Mouse (Mus musculus) limb, embryonic 12.5 days (tissue): Measurements from ENCODE around the gene Mis18a. TPM values are rescaled to one million over a fixed set of nuclear protein-coding genes. Genes with fewer than 3 reads are reported as not detected.

Source experiments
- ATAC-seq: fragments of 200-750 bp; cut with Nextera tagmentation; 2 replicates; pipeline ENCODE4 v1.8.0; 2017; ENCODE audit warnings: low read depth, moderate TSS enrichment; ENCODE audit not compliant: insufficient number of reproducible peaks, insufficient read depth, low FRiP score, low TSS enrichment
- H3K27ac ChIP-seq: fragments of 300-500 bp; sonication (generic); 2 replicates; pipeline ENCODE4 v1.5.1; 2016; ENCODE audit warnings: mild to moderate bottlenecking, moderate library complexity
- H3K27me3 ChIP-seq: fragments of 300-500 bp; sonication (generic); 2 replicates; pipeline ENCODE4 v1.6.1; 2016; ENCODE audit warnings: mild to moderate bottlenecking, moderate library complexity
- H3K36me3 ChIP-seq: fragments of 300-500 bp; sonication (generic); 2 replicates; pipeline ENCODE4 v1.6.1; 2016; ENCODE audit warnings: mild to moderate bottlenecking, moderate library complexity
- H3K4me1 ChIP-seq: fragments of 300-500 bp; sonication (generic); replicated peaks from 2 replicates; pipeline ENCODE4 v1.6.1; 2016
- H3K4me2 ChIP-seq: fragments of 300-500 bp; sonication (generic); 2 replicates; pipeline ENCODE4 v1.6.1; 2016; ENCODE audit warnings: mild to moderate bottlenecking, moderate library complexity
- H3K4me3 ChIP-seq: fragments of 300-500 bp; sonication (generic); replicated peaks from 2 replicates; pipeline ENCODE4 v1.5.1; 2016; ENCODE audit warnings: mild to moderate bottlenecking
- H3K9ac ChIP-seq: fragments of 300-500 bp; sonication (generic); replicated peaks from 2 replicates; pipeline ENCODE4 v1.6.1; 2016; ENCODE audit warnings: mild to moderate bottlenecking, moderate library complexity
- H3K9me3 ChIP-seq: fragments of 300-500 bp; sonication (generic); 2 replicates; pipeline ENCODE4 v1.6.1; 2016; ENCODE audit warnings: mild to moderate bottlenecking, moderate library complexity
- WGBS: fragments of 180-500 bp; shearing (Covaris S2); methylation state at CpG from one replicate; pipeline ENCODE4 v1.1.7; 2016; 5-methylcytosine and 5-hydroxymethylcytosine counted together
- polyA plus RNA-seq: library from polyadenylated mRNA; unstranded; fragments of >200 nt; fragmentation: Nextera tagmentation; extraction: Ambion mirVana; gene quantifications from 2 replicates; pipeline ENCODE4 v1.2.1, GENCODE M21; 2016

The Mis18a gene
- 79.7 and 85.3 TPM in 2 replicates for polyA plus RNA-seq

- Histone ChIP-seq H3K9me3 (no peaks in the 10 kb centered on the region), H3K27ac (peak within 1 kb of the TSS; percentile 87), H3K27me3 (no peaks in the 10 kb centered on the region), H3K36me3 (peaks cover 22% of the 10 kb centered on the region), H3K9ac (peak within 1 kb of the TSS; percentile 79), H3K4me3 (peak within 1 kb of the TSS; percentile 88), H3K4me2 (peak within 1 kb of the TSS; percentile 99), H3K4me1 (peaks cover 10% of the 10 kb centered on the region)
- WGBS = under 1% methylated on average over 53 of the region's 53 CpGs
- peak; percentile 91 for ATAC-seq
Measured at GRCm38 (mm10) chr16:90727233-90728115, at the start of gene Mis18a. Gene Mis18a (minus strand): TSS chr16:90727404.

DNA sequence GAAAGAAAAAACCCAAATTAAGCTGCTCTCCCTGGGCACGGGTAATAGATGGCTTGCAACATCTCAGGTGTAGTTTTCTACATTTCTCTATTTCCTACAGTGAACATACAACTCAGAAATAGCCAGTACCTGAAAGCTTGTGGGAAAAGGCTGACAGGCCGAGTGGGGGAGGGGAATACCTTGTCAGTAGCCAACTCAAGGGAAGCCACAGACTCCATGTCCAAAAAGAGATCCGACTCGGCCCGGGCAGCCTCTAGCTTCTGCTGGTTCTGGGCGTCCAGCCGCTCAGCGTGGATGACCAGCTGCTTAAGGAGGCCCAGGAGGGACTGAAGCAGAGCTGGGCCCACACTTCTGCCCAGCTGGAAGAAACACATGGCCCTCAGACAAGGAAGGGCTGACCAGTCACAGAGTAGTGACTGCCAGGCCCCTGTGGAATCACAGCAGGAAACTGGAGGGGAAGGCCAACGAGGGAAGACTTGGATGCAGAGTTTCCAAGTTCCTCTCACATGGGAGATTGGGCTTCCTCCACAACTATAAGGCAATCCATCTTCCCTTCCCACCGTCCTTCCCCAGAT is 48.8 kb upstream of the Mis18a start:
- WGBS = 79% methylated on average over 10 of the region's 10 CpGs
- Histone ChIP-seq H3K27ac (no peak overlapping the region), H3K4me1 (no peaks in the 10 kb centered on the region), H3K27me3 (no peaks in the 10 kb centered on the region), H3K36me3 (peaks cover 100% of the 10 kb centered on the region), H3K4me3 (no peak overlapping the region), H3K9me3 (no peaks in the 10 kb centered on the region), H3K4me2 (no peak overlapping the region), H3K9ac (no peak overlapping the region)
- ATAC-seq = no peak

- no peak overlapping the region for H3K4me3 ChIP-seq
- no peaks in the 10 kb centered on the region for H3K4me1 ChIP-seq
- no peak for ATAC-seq
- no peaks in the 10 kb centered on the region for H3K27me3 ChIP-seq
- peaks cover 100% of the 10 kb centered on the region for H3K36me3 ChIP-seq
- no peak overlapping the region for H3K4me2 ChIP-seq
- H3K9ac ChIP-seq = no peak overlapping the region; the same call in 1 of the 2 replicates
- 91% methylated on average over 6 of the region's 6 CpGs for WGBS
- no peak overlapping the region for H3K27ac ChIP-seq
- H3K9me3 ChIP-seq = no peaks in the 10 kb centered on the region
Measured at GRCm38 (mm10) chr16:90774646-90775045, 47.4 kb upstream of the Mis18a start.

- H3K4me3 ChIP-seq = no peak overlapping the region
- H3K4me2 ChIP-seq = no peak overlapping the region
- ATAC-seq = no peak
- H3K4me1 ChIP-seq = no peaks in the 10 kb centered on the region
- H3K27ac ChIP-seq = no peak overlapping the region
- 95% methylated on average over 12 of the region's 12 CpGs for WGBS
- no peaks in the 10 kb centered on the region for H3K9me3 ChIP-seq
- H3K36me3 ChIP-seq = peaks cover 100% of the 10 kb centered on the region
- H3K27me3 ChIP-seq = no peaks in the 10 kb centered on the region
- no peak overlapping the region; the same call in 1 of the 2 replicates for H3K9ac ChIP-seq
Measured at GRCm38 (mm10) chr16:90774216-90774615, 47.0 kb upstream of the Mis18a start.

GRCm38 (mm10) chr16:90766919-90767454 is 39.8 kb upstream of the Mis18a start:
- H3K36me3 ChIP-seq = peaks cover 87% of the 10 kb centered on the region
- WGBS = 94% methylated on average over 15 of the region's 15 CpGs
- no peak for ATAC-seq

GRCm38 (mm10) chr16:90765195-90765877 is 38.1 kb upstream of the Mis18a start:
- Histone ChIP-seq H3K27me3 (no peaks in the 10 kb centered on the region), H3K4me3 (no peak overlapping the region), H3K27ac (no peak overlapping the region), H3K4me2 (no peak overlapping the region), H3K36me3 (peaks cover 87% of the 10 kb centered on the region), H3K9ac (no peak overlapping the region), H3K9me3 (no peaks in the 10 kb centered on the region), H3K4me1 (no peaks in the 10 kb centered on the region)
- WGBS = 88% methylated on average over 9 of the region's 9 CpGs
- no peak for ATAC-seq

More at GRCm38 (mm10) chr16:90766919-90767454, 39.8 kb upstream of the Mis18a start:
- Histone ChIP-seq H3K27ac (no peak overlapping the region), H3K4me2 (no peak overlapping the region), H3K4me3 (no peak overlapping the region), H3K9me3 (no peaks in the 10 kb centered on the region), H3K4me1 (no peaks in the 10 kb centered on the region), H3K9ac (no peak overlapping the region), H3K27me3 (no peaks in the 10 kb centered on the region)

DNA sequence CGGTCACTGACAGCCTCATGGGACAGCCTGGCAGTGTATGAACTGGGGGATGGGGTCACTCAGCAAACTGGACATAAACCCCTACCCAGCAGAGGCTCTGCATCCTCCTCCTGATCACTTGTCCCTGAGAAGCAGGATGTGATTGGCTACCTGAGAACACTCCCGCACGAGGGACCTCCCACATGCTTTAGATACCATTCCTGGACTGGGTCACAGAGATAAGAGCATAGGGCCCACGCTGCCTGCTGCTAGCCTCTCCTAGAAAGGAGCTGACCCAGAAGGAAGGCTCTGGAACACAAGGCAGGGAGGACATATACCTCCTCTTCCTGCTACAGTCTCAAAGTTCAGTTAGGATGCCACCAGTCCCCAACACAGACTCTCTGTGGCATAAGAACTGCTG is 33.3 kb upstream of the Mis18a start:
- Histone ChIP-seq H3K4me2 (no peak overlapping the region), H3K9me3 (no peaks in the 10 kb centered on the region), H3K36me3 (peaks cover 89% of the 10 kb centered on the region), H3K4me1 (no peaks in the 10 kb centered on the region), H3K27ac (no peak overlapping the region), H3K4me3 (no peak overlapping the region), H3K27me3 (no peaks in the 10 kb centered on the region), H3K9ac (no peak overlapping the region)
- ATAC-seq = no peak
- WGBS = 75% methylated on average over 4 of the region's 4 CpGs

- no peaks in the 10 kb centered on the region for H3K9me3 ChIP-seq
- no peaks in the 10 kb centered on the region for H3K27me3 ChIP-seq
- H3K4me2 ChIP-seq = no peak overlapping the region
- no peak overlapping the region for H3K9ac ChIP-seq
- WGBS = 76% methylated on average over 3 of the region's 3 CpGs
- ATAC-seq = no peak
- H3K36me3 ChIP-seq = peaks cover 93% of the 10 kb centered on the region
- H3K4me1 ChIP-seq = no peaks in the 10 kb centered on the region
- no peak overlapping the region for H3K4me3 ChIP-seq
- H3K27ac ChIP-seq = no peak overlapping the region
Measured at GRCm38 (mm10) chr16:90759335-90759734, 32.1 kb upstream of the Mis18a start.

GRCm38 (mm10) chr16:90753386-90753941 is 26.3 kb upstream of the Mis18a start:
- Histone ChIP-seq H3K4me2 (no peak overlapping the region), H3K36me3 (peaks cover 79% of the 10 kb centered on the region)
- no peak for ATAC-seq

DNA sequence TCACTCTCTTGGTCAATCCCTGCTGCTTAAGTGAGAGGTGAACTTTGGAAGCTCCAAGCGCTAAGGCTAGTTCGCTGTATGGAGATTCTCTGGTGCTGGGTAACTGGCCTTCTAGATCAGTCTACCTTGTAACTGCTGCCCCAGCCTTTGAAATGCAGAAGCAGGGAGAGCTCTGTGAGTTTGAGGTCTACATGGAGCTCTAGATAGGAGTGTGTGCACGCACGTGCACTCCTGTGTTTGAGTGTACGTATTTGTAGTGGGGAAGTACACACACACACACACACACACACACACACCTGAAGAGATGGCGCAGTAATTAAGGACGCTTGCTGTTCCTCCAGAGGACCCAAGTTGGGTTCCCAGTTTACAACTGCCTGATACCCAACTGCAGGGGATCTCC is 21.0 kb upstream of the Mis18a start:
- Histone ChIP-seq H3K4me2 (no peak overlapping the region), H3K4me1 (no peaks in the 10 kb centered on the region; the same call in 1 of the 2 replicates), H3K27ac (no peak overlapping the region), H3K4me3 (no peak overlapping the region), H3K27me3 (no peaks in the 10 kb centered on the region), H3K9me3 (no peaks in the 10 kb centered on the region), H3K9ac (no peak overlapping the region), H3K36me3 (peaks cover 29% of the 10 kb centered on the region)
- no peak for ATAC-seq
- WGBS = 92% methylated on average over 7 of the region's 7 CpGs

More at GRCm38 (mm10) chr16:90753386-90753941, 26.3 kb upstream of the Mis18a start:
- 92% methylated on average over 13 of the region's 13 CpGs for WGBS
- no peak overlapping the region for H3K27ac ChIP-seq
- no peaks in the 10 kb centered on the region for H3K4me1 ChIP-seq
- no peaks in the 10 kb centered on the region for H3K9me3 ChIP-seq
- H3K27me3 ChIP-seq = no peaks in the 10 kb centered on the region
- H3K4me3 ChIP-seq = no peak overlapping the region
- no peak overlapping the region for H3K9ac ChIP-seq
